Mouse (Mus musculus): ENCODE data around the gene Capn5. TPM values are rescaled to one million over a fixed set of nuclear protein-coding genes. Genes with fewer than 3 reads are reported as not detected.

Gene Capn5
- polyA plus RNA-seq, 1 experiment from 2014 or later = 18.7 TPM

GRCm38 (mm10) chr7:98153892-98154291, 24.2 kb downstream of the Capn5 start:
- Histone ChIP-seq H3K4me2 (ENCODE audit: low read length) (no peak overlapping the region), H3K9me3 (ENCODE audit: control insufficient read depth, low read length) (no peaks in the 10 kb centered on the region), H3K4me1 (replicated peaks; ENCODE audit: control insufficient read depth, insufficient read depth, low read length) (peaks cover 24% of the 10 kb centered on the region), H3K4me3 (replicated peaks; ENCODE audit: low read length) (no peak overlapping the region), H3K36me3 (ENCODE audit: control insufficient read depth, insufficient read depth) (no peaks in the 10 kb centered on the region), H3K27me3 (replicated peaks; ENCODE audit: control insufficient read depth, insufficient read depth, low read length) (no peaks in the 10 kb centered on the region), H3K27ac (ENCODE audit: low read length) (no peak overlapping the region), H3K9ac (replicated peaks; ENCODE audit: low read depth, low read length) (no peak overlapping the region)
- WGBS = 92% methylated on average over 5 of the region's 5 CpGs
- ATAC-seq = no peak

GRCm38 (mm10) chr7:98153345-98153744, 24.7 kb downstream of the Capn5 start:
- H3K9me3 ChIP-seq (ENCODE audit: control insufficient read depth, low read length) = no peaks in the 10 kb centered on the region
- H3K9ac ChIP-seq (replicated peaks; ENCODE audit: low read depth, low read length) = no peak overlapping the region
- peaks cover 24% of the 10 kb centered on the region for H3K4me1 ChIP-seq (replicated peaks; ENCODE audit: control insufficient read depth, insufficient read depth, low read length)
- WGBS = 34% methylated on average over 3 of the region's 3 CpGs
- no peaks in the 10 kb centered on the region for H3K27me3 ChIP-seq (replicated peaks; ENCODE audit: control insufficient read depth, insufficient read depth, low read length)
- no peak overlapping the region for H3K4me3 ChIP-seq (replicated peaks; ENCODE audit: low read length)
- no peak overlapping the region for H3K4me2 ChIP-seq (ENCODE audit: low read length)
- no peak overlapping the region for H3K27ac ChIP-seq (ENCODE audit: low read length)
- H3K36me3 ChIP-seq (ENCODE audit: control insufficient read depth, insufficient read depth) = no peaks in the 10 kb centered on the region
- ATAC-seq = no peak

DNA sequence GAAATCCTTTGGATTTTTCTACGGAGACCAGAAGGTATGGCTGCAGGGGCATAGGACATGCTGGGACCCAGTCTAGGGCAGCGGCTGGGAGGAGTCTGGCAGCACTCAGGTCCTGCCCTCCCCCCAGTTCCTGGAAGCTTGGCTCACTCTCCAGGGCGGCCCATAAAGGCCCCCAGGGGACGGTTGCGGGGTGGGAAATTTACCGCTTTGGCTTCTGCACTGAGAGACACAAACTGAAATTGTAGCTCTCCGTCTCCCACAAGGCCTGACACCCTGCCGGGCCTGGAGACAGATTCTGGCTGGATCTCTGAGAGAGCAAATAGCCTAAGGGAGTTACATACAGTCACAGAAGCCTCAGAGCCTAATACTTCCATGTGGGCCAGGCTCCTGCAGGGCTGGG, 25.7 kb downstream of the Capn5 start:
- WGBS = 63% methylated on average over 8 of the region's 8 CpGs
- H3K4me2 ChIP-seq (ENCODE audit: low read length) = no peak overlapping the region
- no peak overlapping the region for H3K4me3 ChIP-seq (replicated peaks; ENCODE audit: low read length)
- no peak overlapping the region for H3K27ac ChIP-seq (ENCODE audit: low read length)
- no peak for ATAC-seq
- H3K9me3 ChIP-seq (ENCODE audit: control insufficient read depth, low read length) = no peaks in the 10 kb centered on the region
- no peaks in the 10 kb centered on the region for H3K36me3 ChIP-seq (ENCODE audit: control insufficient read depth, insufficient read depth)
- H3K9ac ChIP-seq (replicated peaks; ENCODE audit: low read depth, low read length) = peak overlapping the region; percentile 22; the same call in 1 of the 2 replicates
- no peaks in the 10 kb centered on the region for H3K27me3 ChIP-seq (replicated peaks; ENCODE audit: control insufficient read depth, insufficient read depth, low read length)
- peaks cover 24% of the 10 kb centered on the region for H3K4me1 ChIP-seq (replicated peaks; ENCODE audit: control insufficient read depth, insufficient read depth, low read length)

- Histone ChIP-seq H3K27ac (ENCODE audit: low read length) (no peak overlapping the region), H3K4me2 (ENCODE audit: low read length) (no peak overlapping the region), H3K9ac (replicated peaks; ENCODE audit: low read depth, low read length) (no peak overlapping the region), H3K27me3 (replicated peaks; ENCODE audit: control insufficient read depth, insufficient read depth, low read length) (no peaks in the 10 kb centered on the region), H3K36me3 (ENCODE audit: control insufficient read depth, insufficient read depth) (no peaks in the 10 kb centered on the region), H3K9me3 (ENCODE audit: control insufficient read depth, low read length) (no peaks in the 10 kb centered on the region), H3K4me3 (replicated peaks; ENCODE audit: low read length) (no peak overlapping the region), H3K4me1 (replicated peaks; ENCODE audit: control insufficient read depth, insufficient read depth, low read length) (peaks cover 16% of the 10 kb centered on the region)
- WGBS = 49% methylated on average over 5 of the region's 5 CpGs
- ATAC-seq = no peak
Observed at GRCm38 (mm10) chr7:98150525-98150924, 27.5 kb downstream of the Capn5 start.

DNA sequence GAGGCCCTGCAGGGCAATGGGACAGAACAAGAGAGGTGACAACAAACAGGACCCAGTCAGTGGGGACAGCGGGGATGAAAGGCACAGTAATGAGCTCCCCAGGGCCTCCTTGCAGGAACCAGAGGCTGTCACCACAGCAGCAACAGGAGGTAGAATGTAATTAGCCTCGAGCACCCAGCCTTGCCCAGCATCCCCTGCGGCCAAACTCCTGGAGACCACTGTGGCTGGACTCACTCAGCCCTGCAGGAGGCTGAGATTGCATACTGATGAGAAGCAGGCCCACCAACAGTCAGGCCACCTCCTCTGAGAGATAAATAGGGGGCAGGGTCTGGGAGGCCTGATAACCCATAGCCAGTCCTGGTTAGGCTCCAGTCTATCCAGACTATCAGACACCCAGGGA, 28.3 kb downstream of the Capn5 start:
- Histone ChIP-seq H3K4me1 (replicated peaks; ENCODE audit: control insufficient read depth, insufficient read depth, low read length) (peaks cover 16% of the 10 kb centered on the region), H3K27ac (ENCODE audit: low read length) (no peak overlapping the region), H3K36me3 (ENCODE audit: control insufficient read depth, insufficient read depth) (no peaks in the 10 kb centered on the region), H3K9me3 (ENCODE audit: control insufficient read depth, low read length) (no peaks in the 10 kb centered on the region), H3K4me3 (replicated peaks; ENCODE audit: low read length) (no peak overlapping the region), H3K9ac (replicated peaks; ENCODE audit: low read depth, low read length) (no peak overlapping the region), H3K27me3 (replicated peaks; ENCODE audit: control insufficient read depth, insufficient read depth, low read length) (no peaks in the 10 kb centered on the region), H3K4me2 (ENCODE audit: low read length) (no peak overlapping the region)
- ATAC-seq = no peak
- 17% methylated on average over 3 of the region's 3 CpGs for WGBS

DNA sequence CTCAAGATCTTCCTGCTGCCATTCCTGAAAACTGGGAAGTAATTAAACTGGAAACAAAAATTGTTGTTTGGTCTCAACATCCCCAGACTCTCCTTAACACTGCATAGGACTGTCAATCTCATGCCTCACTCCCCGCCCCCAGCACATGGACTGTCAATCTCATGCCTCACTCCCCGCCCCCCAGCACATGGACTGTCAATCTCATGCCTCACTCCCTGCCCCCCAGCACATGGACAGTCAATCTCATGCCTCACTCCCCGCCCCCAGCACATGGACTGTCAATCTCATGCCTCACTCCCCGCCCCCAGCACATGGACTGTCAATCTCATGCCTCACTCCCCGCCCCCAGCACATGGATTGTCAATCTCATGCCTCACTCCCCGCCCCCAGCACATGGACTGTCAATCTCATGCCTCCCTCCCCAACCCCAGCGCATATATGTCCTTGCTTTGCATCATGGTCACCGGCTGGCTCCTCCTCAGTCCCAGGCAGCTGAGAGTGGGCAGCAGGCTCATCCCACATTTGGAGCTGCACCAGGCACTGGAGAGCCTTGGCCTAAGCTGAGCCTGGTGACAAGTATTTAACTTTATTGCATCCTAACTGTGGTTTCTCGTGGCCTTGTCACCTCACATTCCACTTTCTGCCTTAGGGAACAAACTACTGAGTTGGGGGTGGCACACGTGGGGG, 29.2 kb downstream of the Capn5 start:
- 73% methylated on average over 10 of the region's 10 CpGs for WGBS
- 0 out of 2 replicates have a peak overlapping the region, but pooled peaks have one; percentile 47 for H3K27ac ChIP-seq (ENCODE audit: low read length)
- peaks cover 16% of the 10 kb centered on the region for H3K4me1 ChIP-seq (replicated peaks; ENCODE audit: control insufficient read depth, insufficient read depth, low read length)
- no peaks in the 10 kb centered on the region for H3K36me3 ChIP-seq (ENCODE audit: control insufficient read depth, insufficient read depth)
- ATAC-seq = peak; percentile 30; the same call in 1 of the 2 replicates
- no peak overlapping the region for H3K4me2 ChIP-seq (ENCODE audit: low read length)
- H3K27me3 ChIP-seq (replicated peaks; ENCODE audit: control insufficient read depth, insufficient read depth, low read length) = no peaks in the 10 kb centered on the region
- H3K9ac ChIP-seq (replicated peaks; ENCODE audit: low read depth, low read length) = no peak overlapping the region
- H3K4me3 ChIP-seq (replicated peaks; ENCODE audit: low read length) = no peak overlapping the region
- no peaks in the 10 kb centered on the region for H3K9me3 ChIP-seq (ENCODE audit: control insufficient read depth, low read length)

DNA sequence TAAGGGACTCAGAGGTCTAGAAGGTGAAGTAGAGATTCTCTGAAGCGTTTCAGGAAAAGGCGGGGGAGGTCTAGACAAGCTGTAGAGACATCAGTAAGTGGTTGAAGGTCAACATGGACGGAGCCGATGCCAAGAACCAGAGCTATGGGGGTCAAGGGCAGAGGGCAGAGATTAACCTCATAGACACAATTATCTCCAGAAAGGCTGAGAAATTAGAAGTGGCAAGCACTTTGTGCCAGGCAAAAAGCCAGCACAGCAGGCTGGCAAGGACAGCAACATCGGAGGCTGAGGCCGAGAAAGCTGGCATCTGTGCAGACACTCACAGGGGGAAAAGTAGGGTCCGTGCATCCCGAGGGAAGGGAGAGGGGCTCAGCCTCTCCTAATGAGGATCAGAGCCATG, 30.3 kb downstream of the Capn5 start:
- peaks cover 16% of the 10 kb centered on the region for H3K4me1 ChIP-seq (replicated peaks; ENCODE audit: control insufficient read depth, insufficient read depth, low read length)
- H3K27me3 ChIP-seq (replicated peaks; ENCODE audit: control insufficient read depth, insufficient read depth, low read length) = no peaks in the 10 kb centered on the region
- H3K4me3 ChIP-seq (replicated peaks; ENCODE audit: low read length) = no peak overlapping the region
- ATAC-seq = peak; percentile 8; the same call in 1 of the 2 replicates
- no peaks in the 10 kb centered on the region for H3K9me3 ChIP-seq (ENCODE audit: control insufficient read depth, low read length)
- H3K4me2 ChIP-seq (ENCODE audit: low read length) = no peak overlapping the region
- peak overlapping the region; percentile 47; the same call in 1 of the 2 replicates for H3K27ac ChIP-seq (ENCODE audit: low read length)
- H3K9ac ChIP-seq (replicated peaks; ENCODE audit: low read depth, low read length) = peak overlapping the region; percentile 24; the same call in 1 of the 2 replicates
- WGBS = 56% methylated on average over 8 of the region's 8 CpGs
- no peaks in the 10 kb centered on the region for H3K36me3 ChIP-seq (ENCODE audit: control insufficient read depth, insufficient read depth)

DNA sequence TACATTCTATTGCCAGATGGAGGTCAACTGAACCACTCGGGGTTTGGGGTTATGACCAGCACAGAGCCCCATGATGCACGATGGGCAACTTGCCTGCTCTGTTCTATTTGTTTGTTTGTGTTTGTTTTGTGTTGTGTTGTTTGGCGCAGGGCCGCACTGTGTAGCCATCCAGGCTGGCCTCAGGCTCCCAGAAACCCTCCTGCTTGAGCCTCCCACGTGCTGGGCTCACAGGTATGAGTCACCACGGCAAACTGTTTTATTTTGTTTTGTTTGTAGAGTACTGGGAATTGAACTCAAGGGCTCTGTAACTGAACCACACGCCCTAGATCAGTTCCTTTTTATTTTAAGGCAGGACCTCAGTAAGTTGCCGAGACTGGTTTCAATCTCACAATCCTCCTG, 31.6 kb downstream of the Capn5 start:
- ATAC-seq = no peak
- H3K27ac ChIP-seq (ENCODE audit: low read length) = no peak overlapping the region
- no peak overlapping the region for H3K4me2 ChIP-seq (ENCODE audit: low read length)
- H3K4me1 ChIP-seq (replicated peaks; ENCODE audit: control insufficient read depth, insufficient read depth, low read length) = peaks cover 16% of the 10 kb centered on the region
- 85% methylated on average over 8 of the region's 8 CpGs for WGBS
- no peaks in the 10 kb centered on the region for H3K36me3 ChIP-seq (ENCODE audit: control insufficient read depth, insufficient read depth)
- H3K9me3 ChIP-seq (ENCODE audit: control insufficient read depth, low read length) = no peaks in the 10 kb centered on the region
- no peak overlapping the region for H3K9ac ChIP-seq (replicated peaks; ENCODE audit: low read depth, low read length)
- H3K4me3 ChIP-seq (replicated peaks; ENCODE audit: low read length) = no peak overlapping the region
- H3K27me3 ChIP-seq (replicated peaks; ENCODE audit: control insufficient read depth, insufficient read depth, low read length) = no peaks in the 10 kb centered on the region

- H3K9ac ChIP-seq (replicated peaks; ENCODE audit: low read depth, low read length) = no peak overlapping the region
- H3K27me3 ChIP-seq (replicated peaks; ENCODE audit: control insufficient read depth, insufficient read depth, low read length) = no peaks in the 10 kb centered on the region
- H3K36me3 ChIP-seq (ENCODE audit: control insufficient read depth, insufficient read depth) = no peaks in the 10 kb centered on the region
- H3K27ac ChIP-seq (ENCODE audit: low read length) = no peak overlapping the region
- no peak overlapping the region for H3K4me2 ChIP-seq (ENCODE audit: low read length)
- ATAC-seq = no peak
- 73% methylated on average over 11 of the region's 12 CpGs for WGBS
- no peak overlapping the region for H3K4me3 ChIP-seq (replicated peaks; ENCODE audit: low read length)
- no peaks in the 10 kb centered on the region for H3K9me3 ChIP-seq (ENCODE audit: control insufficient read depth, low read length)
- peaks cover 16% of the 10 kb centered on the region for H3K4me1 ChIP-seq (replicated peaks; ENCODE audit: control insufficient read depth, insufficient read depth, low read length)
Observed at GRCm38 (mm10) chr7:98145842-98146446, 32.1 kb downstream of the Capn5 start.

All from forebrain, embryonic 16.5 days (tissue).